Mouse (Mus musculus) bone marrow, adult 2 months (tissue): ENCODE results near the gene Cdhr4.

Source experiments
- CTCF ChIP-seq: fragments of 200-500 bp; IDR thresholded peaks from 2 replicates; pipeline ENCODE4 v1.5.1; 2011; ENCODE audit warnings: low read length, control low read depth; ENCODE audit not compliant: control insufficient read depth, insufficient read depth
- POLR2A ChIP-seq: fragments of 200-500 bp; IDR thresholded peaks from 2 replicates; pipeline ENCODE4 v1.6.1; 2011; ENCODE audit warnings: low read depth, mild to moderate bottlenecking, control low read depth, low read length, borderline replicate concordance; ENCODE audit not compliant: control insufficient read depth

GRCm38 (mm10) chr9:107982681-107983346 is 9.5 kb upstream of the Cdhr4 start, which contains the start of gene Gm20661:
- TF ChIP-seq CTCF (no peak), POLR2A (peak; percentile 25; the same call in 1 of the 2 replicates)
